8 mouse cellular contexts compared by ENCODE assay signal in the genomic region with DNA sequence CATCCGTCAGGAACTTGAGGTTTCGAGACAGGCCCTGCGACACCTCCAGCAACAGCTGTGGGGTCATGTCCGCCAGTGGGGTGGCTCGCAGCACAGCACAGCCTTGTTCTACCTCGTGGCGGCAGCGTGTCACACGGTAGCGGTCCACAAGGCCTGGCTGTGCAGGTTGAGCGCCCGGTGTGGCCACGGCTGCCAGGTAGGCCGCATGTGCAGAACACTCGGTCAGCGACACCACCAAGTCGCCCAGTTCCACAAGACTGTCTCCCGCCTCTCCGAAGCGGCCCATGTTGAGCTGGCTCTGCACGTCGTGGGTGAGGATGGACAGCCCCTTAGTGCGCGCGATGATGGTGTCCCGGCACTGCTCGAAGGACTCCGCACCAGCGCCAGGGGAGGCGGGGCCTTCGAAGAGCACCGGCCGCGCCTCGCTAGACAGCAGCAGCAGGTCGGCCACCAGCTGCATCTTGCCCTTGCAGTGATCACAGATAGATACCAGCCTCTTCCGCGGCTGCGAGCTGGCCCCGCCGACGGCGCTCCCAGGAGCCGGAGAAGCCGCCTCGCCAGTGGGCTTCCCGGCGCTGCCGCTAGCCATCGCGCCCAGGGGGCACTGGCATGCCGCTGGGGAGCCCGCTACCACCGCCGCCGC. TPM values are rescaled to one million over a fixed set of nuclear protein-coding genes. Genes with fewer than 3 reads are reported as not detected.
DNase-seq lines count a peak whose midpoint lies in the region; ATAC-seq lines count a peak whose summit lies in the region.

No protein-coding gene starts in this region.

- H3K4me3 ChIP-seq in hindbrain, embryonic 13.5 days = peak overlapping the region; percentile 83
- H3K4me3 ChIP-seq in megakaryocyte, embryonic 14.5 days (replicated peaks) = peak overlapping the region; percentile 98

- peak overlapping the region; percentile 89 for H3K4me2 ChIP-seq in hindbrain, embryonic 13.5 days

- H3K9me3 ChIP-seq in hindbrain, embryonic 13.5 days = no peaks in the 10 kb centered on the region
- H3K9me3 ChIP-seq in megakaryocyte, embryonic 14.5 days = peaks cover 6% of the 10 kb centered on the region

- H3K4me1 ChIP-seq in hindbrain, embryonic 13.5 days (replicated peaks) = peaks cover 62% of the 10 kb centered on the region
- H3K4me1 ChIP-seq in megakaryocyte, embryonic 14.5 days = peaks cover 65% of the 10 kb centered on the region

- peak overlapping the region; percentile 91 for H3K9ac ChIP-seq in hindbrain, embryonic 13.5 days

- peak; percentile 14 for ATAC-seq in hindbrain, embryonic 13.5 days (ENCODE audit: low FRiP score)

- H3K27me3 ChIP-seq in hindbrain, embryonic 13.5 days = no peaks in the 10 kb centered on the region
- H3K27me3 ChIP-seq in megakaryocyte, embryonic 14.5 days (replicated peaks) = no peaks in the 10 kb centered on the region

- 18% methylated on average over 56 of the region's 56 CpGs for whole genome bisulfite sequencing in hindbrain, embryonic 13.5 days

- intact Hi-C loops in left cerebral cortex, postnatal 25 days (cut with DNase I) = loop anchor here (2.0 to 5.0 kb wide), 2 partner anchors 66 to 315 kb away; no protein-coding TSS in a partner anchor

- peak; percentile 33 for DNase-seq in layer of hippocampus, adult 11-12 months (ENCODE audit: low spot score)
- no peak for DNase-seq in layer of hippocampus, adult 9-10 months (ENCODE audit: low spot score)
- DNase-seq in cerebellum, adult 9-10 months = peak; percentile 55
- peak; percentile 18 for DNase-seq in forelimb bud, embryonic 11.5 days (ENCODE audit: low read depth, low spot score)
- DNase-seq in left cerebral cortex, postnatal 25 days (ENCODE audit: low spot score in 2 of 2) = peak; percentile 30 to 50
- peak; percentile 56 for DNase-seq in spleen, adult 12 weeks (ENCODE audit: low spot score)

- H3K36me3 ChIP-seq in hindbrain, embryonic 13.5 days = peaks cover 7% of the 10 kb centered on the region
- H3K36me3 ChIP-seq in megakaryocyte, embryonic 14.5 days (replicated peaks; ENCODE audit: low read length) = peaks cover 19% of the 10 kb centered on the region

- peak overlapping the region; percentile 94 for H3K27ac ChIP-seq in hindbrain, embryonic 13.5 days

RNA-seq across cellular contexts. Expression of a gene that starts 1.4 kb away (rescaled TPM):
- 7.5 and 7.6 TPM in 2 replicates for polyA plus RNA-seq in hindbrain, embryonic 13.5 days (2015; fragmentation: Nextera tagmentation; extraction: Ambion mirVana)
- 10 to 100 TPM; 21.4 to 26.5 TPM for total RNA-seq in left cerebral cortex, postnatal 25 days (2021)
- polyA plus RNA-seq in megakaryocyte, embryonic 14.5 days (2012; ENCODE audit: insufficient read depth, low replicate concordance) = 23.5 and 35.1 TPM in 2 replicates

RNA-seq across cellular contexts. Expression of a gene that starts 1.5 kb away (rescaled TPM):
- 73.6 and 74.5 TPM in 2 replicates for polyA plus RNA-seq in hindbrain, embryonic 13.5 days (2015; fragmentation: Nextera tagmentation; extraction: Ambion mirVana)
- 10 to 100 TPM; 54.7 to 58.8 TPM for total RNA-seq in left cerebral cortex, postnatal 25 days (2021)
- polyA plus RNA-seq in megakaryocyte, embryonic 14.5 days (2012; ENCODE audit: insufficient read depth, low replicate concordance) = 34.7 and 35.8 TPM in 2 replicates
